Mouse (Mus musculus) MEL (cell line): ENCODE data around the gene Crim1. TPM values are rescaled to one million over a fixed set of nuclear protein-coding genes. Genes with fewer than 3 reads are reported as not detected.

Experiments
- DNase-seq: peaks from one replicate; pipeline ENCODE4 v3.0.0; 2011; ENCODE audit warnings: low read depth, low spot score
- H3K27ac ChIP-seq: 2 replicates; pipeline ENCODE4 v1.5.1; 2012; ENCODE audit warnings: low read depth, mild to moderate bottlenecking, control low read depth, low read length, moderate library complexity; ENCODE audit not compliant: control insufficient read depth
- H3K27me3 ChIP-seq, 2 experiments: fragments of 150-350 bp in 1 of 2; sonication (generic) in 1 of 2; 2 replicates each; pipeline ENCODE4 v1.6.1; 2012; ENCODE audit warnings: low read length in 2 of 2, mild to moderate bottlenecking in 2 of 2, improper control_type of control experiment in 1 of 2, moderate library complexity in 1 of 2; ENCODE audit not compliant: insufficient read depth in 2 of 2, control insufficient read depth in 1 of 2
- H3K36me3 ChIP-seq, 2 experiments: 2 replicates each; pipeline ENCODE4 v1.6.1; 2012 to 2014; ENCODE audit warnings: low read length in 2 of 2, improper control_type of control experiment in 1 of 2, inconsistent platforms in 1 of 2, mild to moderate bottlenecking in 1 of 2; ENCODE audit not compliant: insufficient read depth in 2 of 2, control insufficient read depth in 1 of 2
- H3K4me1 ChIP-seq, 2 experiments: fragments of 150-350 bp in 1 of 2; sonication (generic) in 1 of 2; 2 replicates each; pipeline ENCODE4 v1.6.1; 2012; ENCODE audit warnings: low read length in 2 of 2, improper control_type of control experiment in 1 of 2, mild to moderate bottlenecking in 1 of 2; ENCODE audit not compliant: insufficient read depth in 2 of 2, control insufficient read depth in 1 of 2
- H3K4me3 ChIP-seq, 2 experiments: fragments of 150-350 bp in 1 of 2; sonication (generic) in 1 of 2; 2 replicates each; pipeline ENCODE4 v1.5.1; 2012; ENCODE audit warnings: low read depth in 2 of 2, low read length in 2 of 2, mild to moderate bottlenecking in 2 of 2, moderate library complexity in 2 of 2, control low read depth in 1 of 2, improper control_type of control experiment in 1 of 2; ENCODE audit not compliant: control insufficient read depth in 1 of 2, insufficient read depth in 1 of 2
- H3K79me2 ChIP-seq: 2 replicates; pipeline ENCODE4 v1.6.1; 2012; ENCODE audit warnings: mild to moderate bottlenecking, low read length, moderate library complexity; ENCODE audit not compliant: control insufficient read depth, poor library complexity, insufficient read depth
- H3K9ac ChIP-seq: 2 replicates; pipeline ENCODE4 v1.6.1; 2012; ENCODE audit warnings: low read depth, mild to moderate bottlenecking, control low read depth, low read length, moderate library complexity; ENCODE audit not compliant: control insufficient read depth, poor library complexity, severe bottlenecking
- H3K9me3 ChIP-seq: fragments of 150-350 bp; sonication (generic); replicated peaks from 2 replicates; pipeline ENCODE4 v1.6.1; 2012; ENCODE audit warnings: mild to moderate bottlenecking, low read length, improper control_type of control experiment, moderate library complexity; ENCODE audit not compliant: insufficient read depth
- CHD1 ChIP-seq: IDR thresholded peaks from 2 replicates; pipeline ENCODE4 v1.6.1; 2012; ENCODE audit warnings: low read depth, mild to moderate bottlenecking, inconsistent platforms, low read length, improper control_type of control experiment
- E2F4 ChIP-seq: IDR thresholded peaks from 2 replicates; pipeline ENCODE4 v1.6.1; 2011; ENCODE audit warnings: low read depth, low read length, improper control_type of control experiment, borderline replicate concordance
- ELF1 ChIP-seq: IDR thresholded peaks from 2 replicates; pipeline ENCODE4 v1.6.1; 2014; ENCODE audit warnings: low read depth, mild to moderate bottlenecking, inconsistent platforms, low read length, improper control_type of control experiment, moderate library complexity
- EP300 ChIP-seq, 2 experiments: IDR thresholded peaks; 2 replicates each; pipeline ENCODE4 v1.6.1; 2011; ENCODE audit warnings: improper control_type of control experiment in 2 of 2, low read length in 2 of 2, low read depth in 1 of 2, mild to moderate bottlenecking in 1 of 2
- ETS1 ChIP-seq: IDR thresholded peaks from 2 replicates; pipeline ENCODE4 v1.6.1; 2012; ENCODE audit warnings: low read depth, mild to moderate bottlenecking, inconsistent platforms, low read length, improper control_type of control experiment, moderate library complexity
- GABPA ChIP-seq: IDR thresholded peaks from 2 replicates; pipeline ENCODE4 v1.6.1; 2012; ENCODE audit warnings: low read depth, mild to moderate bottlenecking, inconsistent platforms, low read length, improper control_type of control experiment, moderate library complexity
- GATA1 ChIP-seq: IDR thresholded peaks from 2 replicates; pipeline ENCODE4 v1.6.1; 2011; ENCODE audit warnings: low read depth, low read length, improper control_type of control experiment
- JUND ChIP-seq: IDR thresholded peaks from 2 replicates; pipeline ENCODE4 v1.6.1; 2011; ENCODE audit warnings: low read depth, mild to moderate bottlenecking, improper control_type of control experiment, low read length
- MAFK ChIP-seq: IDR thresholded peaks from 2 replicates; pipeline ENCODE4 v1.6.1; 2011; ENCODE audit warnings: low read depth, mild to moderate bottlenecking, low read length, improper control_type of control experiment, borderline replicate concordance
- MAZ ChIP-seq: IDR thresholded peaks from 2 replicates; pipeline ENCODE4 v1.6.1; 2012; ENCODE audit warnings: low read depth, mild to moderate bottlenecking, inconsistent platforms, low read length, improper control_type of control experiment
- MEF2A ChIP-seq: IDR thresholded peaks from 2 replicates; pipeline ENCODE4 v1.6.1; 2014; ENCODE audit warnings: low read depth, mild to moderate bottlenecking, inconsistent platforms, low read length, improper control_type of control experiment; ENCODE audit not compliant: poor library complexity, insufficient replicate concordance, severe bottlenecking; ENCODE audit errors: extremely low read depth
- MXI1 ChIP-seq: IDR thresholded peaks from 2 replicates; pipeline ENCODE4 v1.6.1; 2011; ENCODE audit warnings: mild to moderate bottlenecking, low read depth, low read length, improper control_type of control experiment
- MYB ChIP-seq: IDR thresholded peaks from 2 replicates; pipeline ENCODE4 v1.6.1; 2011; ENCODE audit warnings: mild to moderate bottlenecking, low read depth, low read length, improper control_type of control experiment
- MYC ChIP-seq: IDR thresholded peaks from 2 replicates; pipeline ENCODE4 v1.6.1; 2011; ENCODE audit warnings: low read depth, mild to moderate bottlenecking, low read length, improper control_type of control experiment, moderate library complexity
- NELFE ChIP-seq: IDR thresholded peaks from 2 replicates; pipeline ENCODE4 v1.6.1; 2011; ENCODE audit warnings: low read depth, low read length, improper control_type of control experiment
- NRF1 ChIP-seq: IDR thresholded peaks from 2 replicates; pipeline ENCODE4 v1.6.1; 2014; ENCODE audit warnings: low read depth, mild to moderate bottlenecking, inconsistent platforms, low read length, improper control_type of control experiment, moderate library complexity; ENCODE audit not compliant: poor library complexity, insufficient read depth, severe bottlenecking
- POLR2A ChIP-seq, 2 experiments: IDR thresholded peaks; 2 replicates each; pipeline ENCODE4 v1.6.1; 2011 to 2012; ENCODE audit warnings: low read length in 2 of 2, mild to moderate bottlenecking in 2 of 2, control low read depth in 1 of 2, improper control_type of control experiment in 1 of 2, low read depth in 1 of 2, moderate library complexity in 1 of 2; ENCODE audit not compliant: control insufficient read depth in 1 of 2, insufficient read depth in 1 of 2, poor library complexity in 1 of 2
- RAD21 ChIP-seq: IDR thresholded peaks from 2 replicates; pipeline ENCODE4 v1.6.1; 2011; ENCODE audit warnings: mild to moderate bottlenecking, low read depth, low read length, improper control_type of control experiment
- SMC3 ChIP-seq: IDR thresholded peaks from 2 replicates; pipeline ENCODE4 v1.6.1; 2011; ENCODE audit warnings: low read depth, low read length, improper control_type of control experiment
- TCF12 ChIP-seq: IDR thresholded peaks from 2 replicates; pipeline ENCODE4 v1.6.1; 2014; ENCODE audit warnings: low read depth, mild to moderate bottlenecking, inconsistent platforms, low read length, improper control_type of control experiment, moderate library complexity
- USF1 ChIP-seq: IDR thresholded peaks from 2 replicates; pipeline ENCODE4 v1.6.1; 2014; ENCODE audit warnings: low read depth, mild to moderate bottlenecking, inconsistent platforms, low read length, improper control_type of control experiment, moderate library complexity
- USF2 ChIP-seq, 2 experiments: IDR thresholded peaks; 2 replicates each; pipeline ENCODE4 v1.6.1; 2011 to 2012; ENCODE audit warnings: improper control_type of control experiment in 2 of 2, low read length in 2 of 2, borderline replicate concordance in 1 of 2, inconsistent platforms in 1 of 2, low read depth in 1 of 2, mild to moderate bottlenecking in 1 of 2; ENCODE audit not compliant: insufficient read depth in 1 of 2
- ZC3H11A ChIP-seq: IDR thresholded peaks from 2 replicates; pipeline ENCODE4 v1.6.1; 2012; ENCODE audit warnings: low read depth, mild to moderate bottlenecking, inconsistent platforms, low read length, improper control_type of control experiment
- ZKSCAN1 ChIP-seq: IDR thresholded peaks from 2 replicates; pipeline ENCODE4 v1.6.1; 2012; ENCODE audit warnings: low read depth, mild to moderate bottlenecking, inconsistent platforms, low read length, improper control_type of control experiment, moderate library complexity
- ZMIZ1 ChIP-seq: IDR thresholded peaks from 2 replicates; pipeline ENCODE4 v1.6.1; 2012; ENCODE audit warnings: low read depth, mild to moderate bottlenecking, inconsistent platforms, low read length, improper control_type of control experiment, moderate library complexity
- ZNF384 ChIP-seq: IDR thresholded peaks from 2 replicates; pipeline ENCODE4 v1.6.1; 2012; ENCODE audit warnings: low read depth, mild to moderate bottlenecking, inconsistent platforms, low read length, improper control_type of control experiment
- polyA plus RNA-seq, 2 experiments: library from polyadenylated mRNA; stranded (reverse) in 1 of 2; unstranded in 1 of 2; fragments of >175 nt in 1 of 2; fragments of >200 nt in 1 of 2; gene quantifications; 2 replicates each; pipeline versions ENCODE4 v1.2.1 to v1.2.4; 2012; ENCODE audit warnings: low replicate concordance in 2 of 2, low read depth in 1 of 2; ENCODE audit not compliant: insufficient read length in 2 of 2, insufficient read depth in 1 of 2, missing spikeins in 1 of 2
- total RNA-seq: library from RNA; depleted of rRNA; stranded (reverse); fragments of 300-350 nt; gene quantifications from 2 replicates; pipeline ENCODE4 v1.2.3, GENCODE M21; 2012

The Crim1 gene
- total and polyA plus RNA-seq, 3 experiments, result not detected

GRCm38 (mm10) chr17:78415255-78415654, 215.2 kb downstream of the Crim1 start:
- peak; percentile 53 for DNase-seq
- H3K79me2 ChIP-seq, result peaks cover 2% of the 10 kb centered on the region; the same call in 1 of the 2 replicates
- H3K4me3 ChIP-seq, result peak overlapping the region; percentile 44 to 53
- peaks cover 0 to 15% of the 10 kb centered on the region in 2 experiments; a peak in 2 of 4 replicates for H3K36me3 ChIP-seq
- H3K4me1 ChIP-seq, result peaks cover 2 to 15% of the 10 kb centered on the region in 2 experiments
- H3K9me3 ChIP-seq, result no peaks in the 10 kb centered on the region
- TF ChIP-seq USF2 (IDR thresholded peaks at IDR 0.05; ENCODE audit: borderline replicate concordance in 1 of 2, insufficient read depth in 1 of 2, low read depth in 1 of 2, low read length in 2 of 2) (no peak), GATA1 (peak; percentile 54), ETS1 (peak; percentile 70), TCF12 (peak; percentile 19; the same call in 1 of the 2 replicates), POLR2A (IDR thresholded peaks at IDR 0.05; ENCODE audit: control insufficient read depth in 1 of 2, insufficient read depth in 1 of 2, low read depth in 1 of 2, low read length in 2 of 2, poor library complexity in 1 of 2) (no peak), EP300 (IDR thresholded peaks at IDR 0.05; ENCODE audit: low read depth in 1 of 2, low read length in 2 of 2) (peak; percentile 16 to 34; a peak in 2 of 4 replicates), MAZ (no peak), ZNF384 (peak; percentile 73)
- TF ChIP-seq, all 39 proteins: peak for 5
- Histone ChIP-seq H3K9ac (peak overlapping the region; percentile 40), H3K27ac (peak overlapping the region; percentile 63), H3K27me3 (no peaks in the 10 kb centered on the region)

- Histone ChIP-seq H3K4me3 (peak within 1 kb of the TSS; percentile 76 to 94), H3K79me2 (peaks cover 2% of the 10 kb centered on the region; the same call in 1 of the 2 replicates), H3K36me3 (peaks cover 0 to 15% of the 10 kb centered on the region in 2 experiments; a peak in 2 of 4 replicates), H3K27me3 (no peaks in the 10 kb centered on the region), H3K4me1 (peaks cover 2 to 15% of the 10 kb centered on the region in 2 experiments), H3K9me3 (no peaks in the 10 kb centered on the region), H3K27ac (peak within 1 kb of the TSS; percentile 65), H3K9ac (peak within 1 kb of the TSS; percentile 88)
- DNase-seq, result peak; percentile 87
- no peak for TF ChIP-seq SMC3
- no peak for TF ChIP-seq MAZ
- 0 out of 2 replicates have a peak, but pooled peaks have one; percentile 30 for TF ChIP-seq MYC
- no peak for TF ChIP-seq GATA1
- 0 out of 2 replicates have a peak, but pooled peaks have one; percentile 48 for TF ChIP-seq ELF1
- peak; percentile 37 for TF ChIP-seq NELFE
- TF ChIP-seq ZC3H11A, result no peak
- TF ChIP-seq MEF2A, result no peak
- TF ChIP-seq ZNF384, result no peak
- TF ChIP-seq GABPA, result no peak
- peak; percentile 83 for TF ChIP-seq MXI1
- TF ChIP-seq ETS1, result no peak
- TF ChIP-seq RAD21, result no peak
- TF ChIP-seq ZMIZ1, result no peak
- no peak for TF ChIP-seq JUND
- 0 out of 2 replicates have a peak, but pooled peaks have one; percentile 55 for TF ChIP-seq CHD1
- no peak for TF ChIP-seq MYB
- TF ChIP-seq USF1, result no peak
- TF ChIP-seq USF2 (IDR thresholded peaks at IDR 0.05; ENCODE audit: borderline replicate concordance in 1 of 2, insufficient read depth in 1 of 2, low read depth in 1 of 2, low read length in 2 of 2), result no peak
- peak; percentile 68 to 70; a peak in 3 of 4 replicates for TF ChIP-seq POLR2A (IDR thresholded peaks at IDR 0.05; ENCODE audit: control insufficient read depth in 1 of 2, insufficient read depth in 1 of 2, low read depth in 1 of 2, low read length in 2 of 2, poor library complexity in 1 of 2)
- TF ChIP-seq E2F4, result no peak
- TF ChIP-seq ZKSCAN1, result no peak
- no peak for TF ChIP-seq MAFK
- TF ChIP-seq NRF1, result no peak
These were observed 217.6 kb downstream of the Crim1 start, which contains the start of gene Fez2 for GRCm38 (mm10) chr17:78417381-78418281. Gene Fez2 (minus strand): TSS chr17:78418152.
